Mouse (Mus musculus) monocyte, adult 2 months (primary cell): ENCODE results near the gene Polr2a.
A peak's percentile ranks its signal among the peaks of the same experiment; 100 is the strongest.

Source experiments
- DNase-seq, 2 experiments: peaks; one replicate each; pipeline ENCODE4 v3.0.0; 2022; ENCODE audit warnings: low spot score in 2 of 2, low read depth in 1 of 2

Polr2a gene

GRCm38 (mm10) chr11:69784793-69785272, 26.4 kb upstream of the Polr2a start:
- no peak for DNase-seq

GRCm38 (mm10) chr11:69781828-69782227, 23.4 kb upstream of the Polr2a start:
- no peak for DNase-seq

- no peak for DNase-seq
Measured at GRCm38 (mm10) chr11:69778985-69779384, 20.5 kb upstream of the Polr2a start.

- no peak for DNase-seq
Measured at GRCm38 (mm10) chr11:69778258-69778982, 20.0 kb upstream of the Polr2a start.

- no peak for DNase-seq
Measured at GRCm38 (mm10) chr11:69777504-69778257, 19.2 kb upstream of the Polr2a start.

- no peak for DNase-seq
Measured at GRCm38 (mm10) chr11:69776488-69776887, 18.1 kb upstream of the Polr2a start.

- no peak for DNase-seq
Measured at GRCm38 (mm10) chr11:69775716-69776115, 17.3 kb upstream of the Polr2a start.

GRCm38 (mm10) chr11:69774961-69775360, 16.5 kb upstream of the Polr2a start:
- no peak for DNase-seq

- DNase-seq, result no peak
Measured at GRCm38 (mm10) chr11:69767625-69767909, 9.1 kb upstream of the Polr2a start.

GRCm38 (mm10) chr11:69766872-69767624, 8.6 kb upstream of the Polr2a start:
- no peak for DNase-seq

GRCm38 (mm10) chr11:69766126-69766609, 7.7 kb upstream of the Polr2a start:
- DNase-seq, result no peak

GRCm38 (mm10) chr11:69765221-69766125, 7.0 kb upstream of the Polr2a start, which contains the start of gene Zbtb4:
TSS of gene Zbtb4 (plus strand) at chr11:69765912.
- DNase-seq, result no peak

GRCm38 (mm10) chr11:69763551-69763950, 5.1 kb upstream of the Polr2a start:
- no peak for DNase-seq

- no peak for DNase-seq
Measured at GRCm38 (mm10) chr11:69761868-69762267, 3.4 kb upstream of the Polr2a start, which contains the start of gene Slc35g3. TSS of gene Slc35g3 (minus strand) at chr11:69761968.

- DNase-seq, result no peak
Measured at GRCm38 (mm10) chr11:69760901-69761200, 2.4 kb upstream of the Polr2a start.

GRCm38 (mm10) chr11:69760160-69760900, 1.9 kb upstream of the Polr2a start:
- no peak for DNase-seq

GRCm38 (mm10) chr11:69758971-69759721, 709 bp upstream of the Polr2a start:
- DNase-seq, result peak in 1 of 2 experiments; percentile 32

GRCm38 (mm10) chr11:69758090-69758456, 364 bp downstream of the Polr2a start:
- DNase-seq, result peak; percentile 78 to 92
